Mouse (Mus musculus): Measurements from ENCODE around the gene Plekhg4. TPM values are rescaled to one million over a fixed set of nuclear protein-coding genes. Genes with fewer than 3 reads are reported as not detected.

Plekhg4 gene
- total RNA-seq, 2 experiments from 2014 or later, result 0.25 to 1.2 TPM

DNA sequence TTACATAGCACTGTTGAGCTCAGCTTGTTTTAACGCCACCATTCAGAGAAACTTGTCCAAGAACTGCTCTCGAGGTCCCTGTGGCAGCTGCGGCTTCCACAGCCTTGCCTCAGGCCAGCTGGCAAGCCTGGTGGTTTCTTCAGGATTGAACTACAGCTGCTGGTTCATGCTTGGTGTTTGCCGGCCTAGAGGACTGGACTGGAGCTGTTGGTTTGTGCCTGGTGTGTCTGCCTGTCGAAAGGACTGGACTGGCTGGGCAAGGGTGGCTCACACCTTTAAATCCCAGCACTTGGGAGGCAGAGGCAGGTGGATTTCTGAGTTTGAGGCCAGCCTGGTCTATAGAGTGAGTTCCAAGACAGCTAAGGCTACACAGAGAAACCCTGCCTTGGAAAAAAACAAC, 26.9 kb downstream of the Plekhg4 start:
- no peak for DNase-seq (ENCODE audit: low spot score in 2 of 2)

DNA sequence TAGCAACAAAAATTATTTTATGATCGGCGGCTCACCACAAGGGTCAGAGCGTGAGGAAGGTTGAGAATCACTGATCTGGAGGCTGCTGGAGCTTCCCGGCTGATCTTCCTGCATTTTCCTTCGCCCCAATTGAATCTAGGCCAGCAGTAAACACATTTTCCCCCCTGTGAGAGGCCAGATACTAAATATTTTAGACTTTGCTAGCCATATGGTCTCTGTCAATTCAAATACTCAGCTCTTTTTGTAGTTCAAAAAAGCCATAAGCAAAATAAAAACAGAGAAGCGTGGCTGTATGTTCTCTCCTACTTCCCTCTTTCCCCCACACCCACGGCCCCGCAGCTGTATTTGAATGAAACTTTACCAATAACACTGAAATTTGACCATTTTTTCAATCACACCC, 30.4 kb downstream of the Plekhg4 start:
- DNase-seq (ENCODE audit: low spot score in 2 of 2), result no peak

DNA sequence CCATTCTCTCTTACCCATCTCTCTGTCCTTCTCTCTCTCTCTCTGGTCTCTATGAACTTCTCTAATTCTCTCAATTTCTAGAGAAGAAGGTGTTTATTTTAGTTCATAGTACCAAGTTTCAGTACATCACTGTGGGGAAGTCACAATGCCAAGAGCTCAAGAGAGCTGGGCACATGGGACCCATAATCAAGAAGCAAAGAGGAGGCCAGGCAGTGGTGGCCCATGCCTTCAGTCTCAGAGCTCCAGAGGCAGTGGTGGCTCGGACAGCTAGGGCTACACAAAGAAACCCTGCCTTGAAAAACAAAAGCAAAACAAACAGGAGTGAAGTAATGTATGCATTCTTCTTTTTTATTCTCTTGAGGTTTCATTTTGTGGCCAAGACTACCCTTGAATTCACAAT, 31.4 kb downstream of the Plekhg4 start:
- DNase-seq (ENCODE audit: low spot score in 2 of 2), result no peak

DNA sequence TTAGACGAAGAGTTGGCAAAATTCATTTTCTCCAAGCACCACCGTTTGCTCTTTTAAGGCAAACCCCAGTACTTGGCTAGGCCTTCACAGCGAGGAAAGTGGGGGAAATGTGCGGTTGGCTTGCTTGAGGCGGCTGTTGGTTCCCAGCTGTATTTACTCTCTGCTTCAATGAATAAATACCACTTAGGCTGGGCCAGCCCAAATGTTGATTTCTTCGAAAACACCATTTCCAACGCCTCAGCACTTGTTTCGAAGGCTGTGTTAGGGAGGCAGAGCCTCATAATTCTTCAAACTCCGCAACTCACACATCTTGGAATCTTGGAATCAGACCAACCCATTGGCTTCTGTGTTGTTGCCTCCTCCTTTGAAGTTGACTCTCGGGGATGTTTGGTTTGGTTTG, 33.3 kb downstream of the Plekhg4 start:
- DNase-seq (ENCODE audit: low spot score in 2 of 2), result no peak

DNA sequence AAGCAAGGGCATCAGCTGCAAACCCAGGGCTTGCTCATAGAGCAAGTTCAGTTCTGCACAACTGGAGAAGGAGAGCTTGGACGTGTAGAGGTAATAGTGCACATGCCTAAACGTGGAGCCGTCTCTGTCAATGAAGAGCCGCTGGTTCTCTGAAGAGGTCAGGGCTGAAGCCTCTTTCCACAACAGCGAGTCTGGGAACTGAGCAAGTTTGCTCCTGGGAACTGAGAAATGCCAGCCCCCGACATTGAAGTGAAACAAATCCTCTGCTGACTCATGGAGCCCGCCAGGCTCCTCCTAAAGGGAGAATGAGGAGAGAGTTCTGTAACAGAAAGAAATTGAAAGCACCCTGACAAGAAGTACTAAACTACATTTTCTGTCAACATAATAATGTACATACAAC, 35.3 kb downstream of the Plekhg4 start:
- DNase-seq (ENCODE audit: low spot score in 2 of 2), result no peak

DNA sequence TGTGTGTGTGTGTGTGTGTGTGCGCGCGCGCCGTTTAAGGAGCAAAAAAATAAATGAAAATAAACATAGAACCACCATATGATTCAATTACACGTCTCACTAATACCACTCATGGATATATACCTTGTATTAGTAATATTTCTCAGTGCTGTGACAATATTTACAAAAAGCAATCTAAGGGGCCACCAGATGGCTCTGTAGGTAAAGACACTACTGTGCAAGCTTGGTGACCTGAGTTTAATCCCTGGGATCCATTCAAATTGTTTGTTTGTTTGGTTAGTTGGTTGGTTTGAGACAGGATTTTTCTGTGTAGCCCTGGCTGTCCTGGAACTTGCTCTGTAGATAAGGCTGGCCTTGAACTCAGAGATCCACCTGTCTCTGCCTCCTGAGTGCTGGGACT, 36.9 kb downstream of the Plekhg4 start:
- no peak for DNase-seq (ENCODE audit: low spot score in 2 of 2)

DNA sequence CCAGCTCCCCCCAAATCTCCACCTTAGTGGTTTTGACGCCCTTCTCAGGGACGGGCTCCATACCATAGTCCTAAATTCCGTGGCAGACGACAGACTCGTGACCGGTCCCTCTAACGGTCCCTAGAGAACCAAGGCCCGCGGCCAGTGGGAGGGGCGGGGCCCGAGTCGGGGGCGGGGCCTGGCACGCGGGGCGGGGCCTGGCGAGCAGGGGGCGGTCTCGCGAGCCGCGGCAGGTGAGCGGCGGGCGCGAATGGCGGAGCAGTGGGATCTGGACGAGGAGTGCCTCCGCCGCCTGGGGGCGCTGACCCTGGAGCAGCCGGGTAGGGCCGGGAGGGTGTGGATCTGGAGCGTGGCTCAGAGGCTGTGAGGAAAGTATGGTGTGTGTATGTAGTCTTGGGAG, 40.3 kb downstream of the Plekhg4 start, which contains the start of the genes Kctd19 and Lrrc36:
Kctd19 (minus strand) TSS at position 112 of the 400 bp plus-strand sequence.
Lrrc36 (plus strand) TSS at position 181 of the 400 bp plus-strand sequence.
- peak; percentile 16 to 36 for DNase-seq (ENCODE audit: low spot score in 2 of 2)

DNA sequence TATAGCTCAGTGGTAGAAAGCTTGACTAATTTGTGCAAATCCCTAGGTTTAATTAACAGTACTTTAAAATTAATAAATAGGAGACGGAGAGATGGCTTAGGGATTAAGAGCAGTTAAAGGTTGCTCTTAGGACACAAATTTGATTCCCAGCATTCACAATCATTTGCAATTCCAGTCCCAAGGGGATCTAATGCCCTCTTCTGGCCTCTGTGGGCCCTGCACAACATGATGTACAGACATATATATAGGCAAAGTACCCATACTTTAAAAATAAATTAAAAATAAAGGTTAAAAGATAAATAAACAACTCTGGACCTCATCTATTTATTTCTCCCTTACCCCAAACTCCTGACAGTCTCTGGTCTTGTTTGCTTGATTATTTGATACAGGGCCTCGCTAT, 45.9 kb downstream of the Plekhg4 start:
- no peak for DNase-seq (ENCODE audit: low spot score in 2 of 2)

DNA sequence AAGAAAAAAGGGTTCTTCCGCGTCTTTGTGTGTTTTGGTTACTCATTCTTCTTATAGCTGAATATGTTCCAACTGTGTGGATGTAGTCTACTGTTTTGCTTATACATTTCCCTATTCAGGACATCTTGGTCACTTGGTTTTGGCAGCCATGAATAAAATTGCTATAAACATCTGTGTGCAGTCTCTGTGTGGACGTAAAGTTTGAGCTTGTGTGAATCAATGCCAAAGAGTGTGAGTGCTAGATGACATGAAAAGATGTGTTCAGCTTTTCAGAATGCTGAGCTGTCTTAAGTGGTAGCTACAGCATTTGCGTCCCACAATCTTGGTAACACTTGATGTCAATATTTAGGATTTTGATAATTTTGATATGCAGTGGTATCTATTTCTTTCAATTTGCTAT, 46.7 kb downstream of the Plekhg4 start:
- DNase-seq (ENCODE audit: low spot score in 2 of 2), result no peak

DNA sequence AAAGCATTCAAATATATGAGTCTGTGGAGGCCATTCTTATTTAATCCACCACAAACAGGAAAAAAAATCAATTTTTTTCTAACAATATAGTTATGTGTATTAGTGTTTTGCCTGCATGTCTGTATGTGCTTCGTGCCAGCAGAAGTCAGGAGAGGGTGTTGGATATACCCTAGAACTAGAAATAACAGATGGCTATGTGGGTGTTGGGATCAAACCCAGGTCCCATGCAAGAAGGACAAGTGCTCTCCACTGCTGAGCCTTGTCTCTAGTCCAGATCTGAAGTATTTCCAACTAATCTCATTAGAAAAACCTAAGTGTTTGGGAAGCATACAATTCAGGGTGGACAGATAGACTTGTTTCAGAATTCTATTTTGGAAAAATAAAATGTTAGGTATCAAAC, 48.9 kb downstream of the Plekhg4 start:
- no peak for DNase-seq (ENCODE audit: low spot score in 2 of 2)

DNA sequence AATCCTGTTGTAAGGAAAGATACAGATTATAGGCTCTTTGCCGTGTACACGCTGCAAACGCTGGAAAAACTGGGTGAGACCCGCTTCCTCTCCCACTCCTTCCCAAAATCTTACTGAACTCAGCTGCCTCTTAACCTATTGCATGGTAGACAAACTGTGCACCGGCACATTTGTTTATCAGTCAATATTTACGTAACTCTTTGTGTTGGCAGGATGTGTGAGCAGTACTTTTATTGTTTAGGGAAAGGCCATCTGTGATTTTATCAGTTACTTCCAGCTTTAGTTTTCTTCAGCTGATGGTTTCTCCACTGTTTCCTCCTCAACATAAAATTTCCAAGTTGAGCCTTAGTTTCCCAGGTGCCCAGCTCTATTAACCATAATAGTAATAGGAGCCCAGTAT, 53.8 kb downstream of the Plekhg4 start:
- no peak for DNase-seq (ENCODE audit: low spot score in 2 of 2)

DNA sequence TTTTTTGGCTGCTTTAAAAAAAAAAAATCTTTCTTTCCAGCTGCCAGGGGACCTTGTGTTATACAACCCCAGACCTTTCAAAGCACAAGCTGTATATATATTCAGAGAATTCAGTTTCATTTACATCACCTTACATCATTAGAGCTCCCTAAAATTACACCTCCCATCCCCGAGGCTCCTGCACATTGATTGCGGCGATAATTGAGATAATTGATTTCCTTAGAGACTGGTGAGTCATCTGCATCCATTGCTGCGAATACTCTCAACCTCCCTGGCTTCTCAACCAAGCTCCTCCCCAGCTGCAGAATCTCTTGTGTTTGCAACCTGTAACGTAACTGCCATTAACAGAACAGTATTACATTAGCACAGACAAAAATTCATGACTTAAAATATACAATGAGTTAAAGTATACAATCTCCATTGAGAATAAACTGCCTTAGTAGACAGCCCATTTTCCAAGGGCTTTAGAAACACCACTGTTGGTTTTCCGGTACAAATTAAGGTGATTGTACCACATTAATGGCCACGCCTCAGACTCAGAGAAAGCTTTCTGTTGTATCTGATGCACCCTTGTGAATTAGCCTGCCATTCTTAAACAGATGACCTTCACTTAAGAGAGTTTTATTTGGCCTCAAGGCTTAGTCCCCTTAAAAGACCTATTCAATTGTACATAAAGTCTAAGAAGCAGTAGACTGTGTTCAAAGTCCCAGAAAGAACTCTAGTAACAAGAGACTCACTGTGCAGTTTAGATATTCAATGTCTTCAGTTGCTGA, 58.9 kb downstream of the Plekhg4 start:
- no peak for DNase-seq (ENCODE audit: low spot score in 2 of 2)

Other genes with a start within 250 kb of the Plekhg4 start
- gene Ces4a, start 241.5 kb upstream of the Plekhg4 start, total RNA-seq (2021), result not detected
- 10 to 100 TPM; 66.4 to 70.2 TPM for gene Cbfb, start 202.6 kb upstream of the Plekhg4 start, total RNA-seq (2021)
- gene D230025D16Rik, start 148.1 kb upstream of the Plekhg4 start, total RNA-seq (2021), result 10 to 100 TPM; 33.3 to 38.1 TPM
- gene B3gnt9, start 118.1 kb upstream of the Plekhg4 start, total RNA-seq (2021), result 10 to 100 TPM; 10.4 to 11.3 TPM
- 10 to 100 TPM; 15.9 to 17.4 TPM for gene Tradd, start 108.7 kb upstream of the Plekhg4 start, total RNA-seq (2021)
- gene Fbxl8, start 108.6 kb upstream of the Plekhg4 start, total RNA-seq (2021), result 1 to 10 TPM; 3.2 to 3.5 TPM
- gene Hsf4, start 103.5 kb upstream of the Plekhg4 start, total RNA-seq (2021), result under 1 TPM; 0.42 to 0.53 TPM
- 1 to 10 TPM; 1.8 to 2.7 TPM for gene Nol3, start 97.1 kb upstream of the Plekhg4 start, total RNA-seq (2021)
- 10 to 100 TPM in 1 of 2 experiments, 1 to 10 TPM in 1; 9.1 to 10.4 TPM for gene 4931428F04Rik, start 83.4 kb upstream of the Plekhg4 start, total RNA-seq (2021)
- gene Exoc3l, start 77.2 kb upstream of the Plekhg4 start, total RNA-seq (2021), result 10 to 100 TPM; 25.7 to 30.9 TPM
- gene E2f4, start 75.6 kb upstream of the Plekhg4 start, total RNA-seq (2021), result 10 to 100 TPM; 50.5 to 55.7 TPM
- 10 to 100 TPM in 1 of 2 experiments, 1 to 10 TPM in 1; 9.2 to 13.6 TPM for gene Elmo3, start 67.7 kb upstream of the Plekhg4 start, total RNA-seq (2021)
- 10 to 100 TPM; 14.3 to 16.3 TPM for gene Lrrc29, start 47.0 kb upstream of the Plekhg4 start, total RNA-seq (2021)
- 10 to 100 TPM; 48.5 to 49.2 TPM for gene Tmem208, start 46.9 kb upstream of the Plekhg4 start, total RNA-seq (2021)
- 10 to 100 TPM; 17.9 to 18.8 TPM for gene Fhod1, start 25.3 kb upstream of the Plekhg4 start, total RNA-seq (2021)
- 1 to 10 TPM; 5.5 to 5.8 TPM for gene Slc9a5, start 24.4 kb upstream of the Plekhg4 start, total RNA-seq (2021)
- not detected for gene Kctd19, start 40.2 kb downstream of the Plekhg4 start, total RNA-seq (2021)
- 1 to 10 TPM; 5.4 to 6.4 TPM for gene Lrrc36, start 40.3 kb downstream of the Plekhg4 start, total RNA-seq (2021)
- gene Tppp3, start 98.3 kb downstream of the Plekhg4 start, total RNA-seq (2021), result 10 to 100 TPM; 88.4 to 89.4 TPM
- 10 to 100 TPM; 26.2 to 28.6 TPM for gene Zdhhc1, start 123.6 kb downstream of the Plekhg4 start, total RNA-seq (2021)
- gene Hsd11b2, start 145.5 kb downstream of the Plekhg4 start, total RNA-seq (2021), result 10 to 100 TPM in 1 of 2 experiments, 1 to 10 TPM in 1; 3.7 to 15.0 TPM
- gene Atp6v0d1, start 192.8 kb downstream of the Plekhg4 start, total RNA-seq (2021), result 100 to 1,000 TPM; 103 to 113 TPM
- gene Ripor1, start 232.0 kb downstream of the Plekhg4 start, total RNA-seq (2021), result 10 to 100 TPM; 35.4 to 43.0 TPM